Mouse (Mus musculus) T-cell, adult 2 months (primary cell): ENCODE data around the gene Immt.

ENCODE experiments used
- DNase-seq: peaks from one replicate; pipeline ENCODE4 v3.0.0; 2022; ENCODE audit warnings: low spot score

Immt gene

DNA sequence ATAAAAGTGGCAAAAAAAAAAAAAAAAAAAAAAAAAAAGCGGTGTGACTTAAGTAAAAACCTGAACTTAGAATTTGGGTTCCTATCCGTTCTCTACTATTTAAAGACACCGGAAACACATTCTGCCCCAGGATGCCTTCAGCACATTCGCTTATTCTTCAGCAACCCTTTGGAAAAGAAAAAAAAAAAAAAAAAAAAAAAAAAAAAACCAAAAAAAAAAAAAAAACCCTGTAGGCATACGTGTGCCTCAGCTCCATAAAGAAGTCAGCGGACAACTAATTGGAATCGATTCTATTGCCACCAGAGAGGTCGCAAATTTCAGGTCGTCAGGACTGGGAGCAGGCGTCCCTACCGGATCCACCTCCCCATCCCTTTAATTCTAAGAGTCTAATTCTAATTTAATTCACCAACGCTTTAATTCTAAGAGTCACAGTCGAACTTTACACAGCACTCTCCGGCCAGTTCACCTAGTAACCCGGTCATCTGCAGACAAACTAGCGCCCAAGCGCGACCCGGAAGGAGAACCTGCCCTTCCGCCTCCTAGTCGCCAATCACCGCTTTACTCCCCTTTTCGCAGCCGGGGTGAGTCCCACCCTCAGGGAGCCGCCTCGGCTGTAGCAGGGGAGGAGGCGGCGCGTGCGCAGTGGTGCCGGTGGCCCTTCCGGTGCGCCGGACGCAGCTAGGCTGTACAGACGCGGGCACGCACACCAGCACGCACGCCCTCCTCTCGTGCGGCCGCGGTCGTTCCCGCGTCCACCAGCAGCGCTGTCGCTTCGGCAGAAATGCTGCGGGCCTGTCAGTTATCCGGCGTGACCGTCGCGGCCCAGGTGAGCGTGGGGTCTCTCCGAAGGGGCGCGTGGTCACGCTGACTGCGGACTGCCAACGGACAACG, at the start of gene Immt:
Immt (plus strand) TSS at position 642 of the 891 bp plus-strand sequence.
- peak; percentile 93 for DNase-seq

DNA sequence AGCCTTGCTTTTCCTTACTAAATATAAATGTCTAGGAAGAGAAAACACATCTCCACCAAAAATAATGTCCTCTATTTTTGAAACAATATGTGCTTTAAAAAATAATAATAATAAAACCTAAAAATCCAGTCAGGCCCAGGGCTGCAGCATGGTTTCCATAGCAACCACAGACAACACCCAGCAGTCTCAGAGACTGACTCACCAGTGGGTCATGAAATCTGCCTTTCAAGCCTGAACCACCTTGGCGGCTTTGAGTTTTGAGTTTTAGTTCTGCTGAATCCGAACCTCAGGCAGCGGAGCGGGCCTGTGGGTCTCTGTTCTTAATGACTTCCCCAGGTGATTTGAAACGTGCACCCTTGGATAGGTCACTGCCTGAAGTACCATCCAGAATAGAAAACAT, 48.0 kb upstream of the Immt start:
- DNase-seq = no peak

GRCm38 (mm10) chr6:71788348-71788747, 42.8 kb upstream of the Immt start:
- DNase-seq = no peak

DNA sequence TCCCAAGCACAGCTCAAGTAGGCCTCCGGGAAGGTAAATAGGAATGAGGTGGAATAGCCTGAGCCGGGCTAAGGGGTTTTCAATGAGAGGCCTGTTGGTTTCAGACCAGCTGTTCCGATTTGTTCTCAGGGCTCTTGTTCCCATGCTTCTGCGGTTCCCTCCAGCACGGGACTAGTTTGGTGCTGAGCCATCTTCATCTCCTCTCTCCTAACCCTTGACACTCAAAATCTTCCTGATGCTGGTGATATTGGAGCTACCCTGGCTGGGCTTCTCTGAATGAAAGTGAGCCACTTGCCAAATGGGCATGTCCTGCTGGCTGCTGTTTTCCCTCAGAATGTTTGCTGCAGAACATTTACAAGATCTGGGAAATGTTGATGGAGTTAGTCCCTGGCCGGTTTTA, 39.4 kb upstream of the Immt start:
- no peak for DNase-seq

- no peak for DNase-seq
Observed at GRCm38 (mm10) chr6:71799391-71799790, 31.7 kb upstream of the Immt start.

DNA sequence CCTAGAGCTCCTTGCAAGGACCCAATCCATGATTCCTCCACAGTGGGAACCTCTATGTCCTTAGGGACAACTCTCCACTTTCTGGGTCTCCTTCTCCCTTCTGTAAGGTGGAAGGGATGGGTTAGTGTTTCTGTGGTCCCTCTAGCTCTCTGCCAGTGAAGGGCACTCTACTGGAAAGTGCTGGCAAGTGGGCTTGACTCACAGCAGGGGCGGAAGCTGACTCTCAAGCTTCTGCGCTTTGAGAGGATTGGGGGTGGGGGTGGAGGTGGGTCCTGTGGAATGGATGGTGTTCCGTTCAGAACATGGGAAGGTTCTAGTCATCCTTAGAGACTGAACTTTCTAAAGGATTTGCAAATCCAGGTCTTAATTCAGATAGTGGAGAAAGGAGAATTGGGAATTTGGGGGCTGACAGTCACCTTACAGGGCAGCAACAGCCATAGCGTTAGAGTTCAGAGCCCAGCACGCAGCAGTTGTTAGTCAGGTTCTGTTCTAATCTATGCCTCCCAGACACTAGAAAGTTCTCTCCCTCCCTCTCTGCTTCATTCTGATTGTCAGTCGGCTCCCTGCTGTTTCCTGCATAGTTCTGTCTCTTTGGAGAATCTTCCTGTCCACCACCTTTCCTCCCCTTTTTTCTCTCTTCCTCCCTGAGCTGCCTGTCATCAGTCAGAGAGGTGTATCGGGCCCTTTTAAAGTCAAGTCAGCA, 30.0 kb upstream of the Immt start:
- no peak for DNase-seq

- no peak for DNase-seq
Observed at GRCm38 (mm10) chr6:71801714-71802094, 29.4 kb upstream of the Immt start.

DNA sequence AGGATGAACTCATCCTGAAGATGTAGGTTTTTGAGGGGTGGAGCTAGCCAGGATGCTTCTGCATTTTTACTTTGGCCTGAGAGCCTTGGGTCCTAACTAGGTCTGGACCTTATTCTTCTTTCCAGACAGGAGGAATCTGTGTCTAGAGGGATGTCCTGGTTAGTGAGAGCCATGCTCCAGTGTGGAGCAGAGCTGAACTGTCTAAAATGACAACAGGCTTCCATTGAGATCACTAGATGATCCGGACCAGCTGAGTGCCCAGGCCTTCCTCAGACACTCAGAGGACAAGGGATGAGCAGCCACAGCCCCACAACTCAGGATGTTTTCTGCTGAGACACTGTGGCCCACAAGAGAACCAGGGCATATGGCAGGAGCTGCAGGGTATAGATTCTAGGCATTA, 27.5 kb upstream of the Immt start:
- no peak for DNase-seq

- DNase-seq = peak; percentile 62
Observed at GRCm38 (mm10) chr6:71804061-71804829, 26.9 kb upstream of the Immt start.

- no peak for DNase-seq
Observed at GRCm38 (mm10) chr6:71806713-71807112, 24.4 kb upstream of the Immt start.

DNA sequence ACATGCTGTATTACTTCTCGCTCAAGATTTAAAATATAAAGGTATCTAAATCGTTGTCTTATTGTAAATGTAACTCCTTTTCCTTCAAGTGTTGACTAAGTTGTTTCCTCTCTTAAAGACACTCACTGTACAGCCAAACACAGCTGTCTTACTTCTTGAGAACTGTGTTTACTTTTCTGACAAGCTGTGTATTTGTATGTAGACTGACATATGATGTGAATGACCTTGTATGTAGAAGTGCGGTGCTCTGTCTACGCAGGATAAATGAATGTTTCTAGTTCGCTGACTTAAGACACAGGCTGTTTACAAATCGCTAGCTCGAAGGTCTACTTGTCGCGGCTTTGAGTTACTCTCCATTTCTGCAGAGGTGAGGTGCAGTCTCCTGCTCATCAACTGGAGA, 21.2 kb upstream of the Immt start:
- DNase-seq = no peak

DNA sequence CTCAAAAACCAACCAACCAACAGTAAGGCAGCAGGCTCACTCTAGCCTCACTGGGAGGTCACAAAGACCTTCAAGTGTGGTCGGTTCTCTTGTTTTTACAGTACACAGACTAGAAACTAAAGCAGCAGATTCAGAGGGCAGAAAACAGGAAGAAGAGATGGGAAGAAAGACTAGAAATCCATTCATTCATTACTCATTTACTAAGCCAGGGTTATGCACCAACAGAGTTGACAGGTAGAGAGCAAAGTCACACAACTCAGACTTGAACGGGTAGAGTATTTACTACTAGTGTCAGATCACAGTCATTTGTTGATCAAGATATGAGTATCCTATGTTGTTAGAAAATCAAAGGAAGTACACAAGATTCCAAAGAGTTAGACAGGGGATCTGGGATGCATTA, 18.3 kb upstream of the Immt start:
- no peak for DNase-seq

DNA sequence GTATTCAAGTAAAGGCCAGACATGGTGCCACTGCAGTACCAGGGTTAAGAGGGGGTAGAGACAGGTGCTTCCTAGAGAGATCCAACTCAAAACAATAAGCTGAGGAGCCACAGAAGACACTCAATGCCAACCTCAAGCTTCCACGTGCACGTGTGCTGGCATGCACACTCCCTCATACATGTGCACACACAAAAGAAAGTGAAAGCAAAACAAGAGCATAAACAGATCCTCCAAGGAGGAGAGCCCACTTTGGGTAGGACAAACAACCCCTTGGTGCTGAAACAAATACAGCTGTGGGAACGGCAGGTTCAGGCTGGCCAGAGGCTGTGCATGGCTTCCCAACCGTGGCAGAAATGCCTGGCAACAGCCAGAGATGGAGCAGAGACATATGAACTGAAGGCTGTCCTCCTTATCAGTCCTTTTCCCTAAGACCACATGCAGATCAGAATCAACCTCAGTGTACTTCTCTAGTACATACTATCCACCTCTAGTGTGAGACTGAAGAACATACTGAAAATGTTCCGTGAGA, 11.3 kb upstream of the Immt start:
- no peak for DNase-seq

GRCm38 (mm10) chr6:71823085-71823484, 8.0 kb upstream of the Immt start:
- no peak for DNase-seq

GRCm38 (mm10) chr6:71823488-71823887, 7.6 kb upstream of the Immt start:
- peak; percentile 88 for DNase-seq

- DNase-seq = no peak
Observed at GRCm38 (mm10) chr6:71823961-71824360, 7.2 kb upstream of the Immt start.

DNA sequence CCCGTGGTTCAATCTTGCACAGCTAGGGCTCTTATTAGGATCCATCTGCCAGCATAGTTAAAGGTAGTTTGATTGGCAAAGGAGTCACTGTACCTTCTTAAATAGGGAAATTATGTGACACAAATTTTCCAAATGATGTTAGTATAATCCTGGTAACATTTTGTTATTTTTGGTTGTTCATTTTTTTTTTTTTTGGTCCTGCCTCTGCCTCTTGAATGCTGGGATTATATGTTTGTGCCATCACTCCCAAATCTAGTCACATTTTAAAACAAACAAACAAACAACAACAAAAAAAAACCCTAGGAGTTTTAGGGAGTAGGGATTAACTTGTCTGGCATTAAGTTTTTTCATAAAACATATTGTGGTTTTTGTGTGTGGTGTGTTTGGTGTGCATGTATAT, 4.3 kb upstream of the Immt start, which contains the start of gene Mrpl35:
Mrpl35 (minus strand) TSS at position 101 of the 400 bp plus-strand sequence.
- no peak for DNase-seq

GRCm38 (mm10) chr6:71829768-71830167, 1.4 kb upstream of the Immt start:
- DNase-seq = no peak

- DNase-seq = peak; percentile 95
Observed at GRCm38 (mm10) chr6:71831581-71831960, 440 bp downstream of the Immt start.

DNA sequence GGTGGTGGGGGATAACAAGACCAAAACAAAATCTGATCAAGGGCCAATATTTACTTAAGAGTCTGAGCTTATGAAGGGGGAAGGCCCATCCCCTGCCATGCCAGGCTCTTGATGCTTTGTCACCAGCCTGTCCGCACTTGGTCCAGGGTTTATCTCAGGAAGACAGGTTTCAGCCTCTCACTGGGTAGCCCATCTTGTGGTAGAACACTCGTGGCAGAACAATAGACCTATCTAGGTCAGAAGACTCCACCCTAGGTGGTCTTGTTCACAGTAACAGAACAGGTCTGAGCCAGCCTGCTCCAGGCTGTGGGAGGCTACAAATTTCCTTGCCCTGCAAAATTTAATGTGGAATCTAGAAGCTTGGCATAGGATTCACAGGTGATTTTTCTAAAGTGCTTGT, 5.7 kb downstream of the Immt start:
- no peak for DNase-seq

DNA sequence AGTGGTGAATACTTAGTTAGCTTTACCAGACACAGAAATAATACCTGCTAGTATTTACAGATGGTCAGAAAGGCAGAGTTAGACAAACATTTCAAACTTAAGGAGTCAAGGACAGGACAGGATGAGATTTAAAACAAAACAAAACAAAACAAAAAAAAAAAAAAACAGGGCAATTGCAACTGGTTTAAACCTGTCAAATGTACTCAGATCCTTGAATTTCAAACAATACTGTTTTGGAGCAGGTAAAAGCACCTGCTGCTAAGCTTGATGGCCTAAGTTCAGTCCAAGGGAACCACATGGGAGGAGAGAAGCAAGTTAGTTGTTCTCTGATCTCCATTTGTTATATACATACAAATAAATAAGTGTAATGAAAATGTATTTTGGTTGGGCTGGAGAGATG, 8.7 kb downstream of the Immt start:
- DNase-seq = no peak

- no peak for DNase-seq
Observed at GRCm38 (mm10) chr6:71840597-71841290, 9.6 kb downstream of the Immt start.
